Mouse (Mus musculus): ENCODE data around the gene Cbx7. TPM values are rescaled to one million over a fixed set of nuclear protein-coding genes. Genes with fewer than 3 reads are reported as not detected.
"Not testable (repeated sequence)": the region's sequence is repeated elsewhere in the genome, so short reads cannot be mapped to it uniquely, and the experiment has no call there.

Gene Cbx7
- polyA plus RNA-seq, 1 experiment from 2014 or later, result 2.4 TPM

GRCm38 (mm10) chr15:79898988-79899387 lies 71.9 kb downstream of the Cbx7 start:
- Histone ChIP-seq H3K27me3 (no peaks in the 10 kb centered on the region), H3K36me3 (peaks cover 4% of the 10 kb centered on the region; the same call in 1 of the 2 replicates), H3K27ac (no peak overlapping the region), H3K9me3 (no peaks in the 10 kb centered on the region), H3K9ac (no peak overlapping the region), H3K4me1 (peaks cover 10% of the 10 kb centered on the region), H3K4me3 (no peak overlapping the region), H3K4me2 (no peak overlapping the region)
- ATAC-seq (ENCODE audit: insufficient number of reproducible peaks, low FRiP score, low TSS enrichment, low read depth), result no peak
- WGBS, result 75% methylated on average over 5 of the region's 5 CpGs

- H3K27me3 ChIP-seq, result no peaks in the 10 kb centered on the region
- H3K4me2 ChIP-seq, result no peak overlapping the region
- H3K9me3 ChIP-seq, result no peaks in the 10 kb centered on the region
- H3K4me1 ChIP-seq, result peaks cover 22% of the 10 kb centered on the region
- no peak for ATAC-seq (ENCODE audit: insufficient number of reproducible peaks, low FRiP score, low TSS enrichment, low read depth)
- peaks cover 4% of the 10 kb centered on the region; the same call in 1 of the 2 replicates for H3K36me3 ChIP-seq
- no peak overlapping the region for H3K4me3 ChIP-seq
- H3K9ac ChIP-seq, result no peak overlapping the region
- no peak overlapping the region for H3K27ac ChIP-seq
- 78% methylated on average over 9 of the region's 9 CpGs for WGBS
Observed at GRCm38 (mm10) chr15:79896080-79896725, 74.7 kb downstream of the Cbx7 start.

GRCm38 (mm10) chr15:79895221-79896079 lies 75.5 kb downstream of the Cbx7 start:
- not testable (repeated sequence) for H3K9ac ChIP-seq; H3K4me3 ChIP-seq; H3K4me2 ChIP-seq; H3K27me3 ChIP-seq; H3K9me3 ChIP-seq; H3K36me3 ChIP-seq; ATAC-seq (ENCODE audit: insufficient number of reproducible peaks, low FRiP score, low TSS enrichment, low read depth)
- 67% methylated on average over 11 of the region's 23 CpGs for WGBS
- peaks cover 22% of the 10 kb centered on the region for H3K4me1 ChIP-seq
- peak overlapping the region; percentile 27; the same call in 1 of the 2 replicates for H3K27ac ChIP-seq

GRCm38 (mm10) chr15:79894343-79894742 lies 76.6 kb downstream of the Cbx7 start:
- Histone ChIP-seq H3K4me1 (peaks cover 19% of the 10 kb centered on the region), H3K27me3 (peaks cover 4% of the 10 kb centered on the region; the same call in 1 of the 2 replicates), H3K27ac (no peak overlapping the region), H3K36me3 (peaks cover 4% of the 10 kb centered on the region; the same call in 1 of the 2 replicates), H3K9ac (no peak overlapping the region), H3K4me3 (no peak overlapping the region), H3K4me2 (no peak overlapping the region), H3K9me3 (no peaks in the 10 kb centered on the region)
- ATAC-seq (ENCODE audit: insufficient number of reproducible peaks, low FRiP score, low TSS enrichment, low read depth), result no peak
- WGBS, result 78% methylated on average over 4 of the region's 4 CpGs

GRCm38 (mm10) chr15:79893824-79894123 lies 77.1 kb downstream of the Cbx7 start:
- Histone ChIP-seq H3K4me3 (no peak overlapping the region), H3K36me3 (peaks cover 4% of the 10 kb centered on the region; the same call in 1 of the 2 replicates), H3K27me3 (peaks cover 4% of the 10 kb centered on the region; the same call in 1 of the 2 replicates), H3K9ac (no peak overlapping the region), H3K4me2 (no peak overlapping the region), H3K27ac (no peak overlapping the region), H3K9me3 (no peaks in the 10 kb centered on the region), H3K4me1 (peaks cover 19% of the 10 kb centered on the region)
- no peak for ATAC-seq (ENCODE audit: insufficient number of reproducible peaks, low FRiP score, low TSS enrichment, low read depth)
- WGBS, result 50% methylated on average over 3 of the region's 3 CpGs

- Histone ChIP-seq H3K9me3 (no peaks in the 10 kb centered on the region), H3K4me3 (peak overlapping the region; percentile 43), H3K4me2 (peak overlapping the region; percentile 45), H3K27ac (no peak overlapping the region), H3K9ac (no peak overlapping the region), H3K4me1 (peaks cover 19% of the 10 kb centered on the region), H3K36me3 (peaks cover under 1% of the 10 kb centered on the region; the same call in 1 of the 2 replicates), H3K27me3 (peaks cover 4% of the 10 kb centered on the region; the same call in 1 of the 2 replicates)
- no peak for ATAC-seq (ENCODE audit: insufficient number of reproducible peaks, low FRiP score, low TSS enrichment, low read depth)
- 69% methylated on average over 15 of the region's 15 CpGs for whole genome bisulfite sequencing
Observed at GRCm38 (mm10) chr15:79892995-79893823, 77.7 kb downstream of the Cbx7 start.

- H3K4me3 ChIP-seq, result peak overlapping the region; percentile 43
- H3K27ac ChIP-seq, result peak overlapping the region; percentile 51
- peak; percentile 67; the same call in 1 of the 2 replicates for ATAC-seq (ENCODE audit: insufficient number of reproducible peaks, low FRiP score, low TSS enrichment, low read depth)
- peaks cover 19% of the 10 kb centered on the region for H3K4me1 ChIP-seq
- no peaks in the 10 kb centered on the region for H3K36me3 ChIP-seq
- H3K9me3 ChIP-seq, result no peaks in the 10 kb centered on the region
- peak overlapping the region; percentile 45 for H3K4me2 ChIP-seq
- peak overlapping the region; percentile 14; the same call in 1 of the 2 replicates for H3K9ac ChIP-seq
- under 1% methylated on average over 12 of the region's 12 CpGs for WGBS
- H3K27me3 ChIP-seq, result peaks cover 4% of the 10 kb centered on the region; the same call in 1 of the 2 replicates
Observed at GRCm38 (mm10) chr15:79892213-79892541, 78.7 kb downstream of the Cbx7 start.

- WGBS, result 4% methylated on average over 20 of the region's 20 CpGs
- Histone ChIP-seq H3K27me3 (peaks cover 4% of the 10 kb centered on the region; the same call in 1 of the 2 replicates), H3K27ac (peak within 1 kb of the TSS; percentile 51), H3K4me1 (peaks cover 19% of the 10 kb centered on the region), H3K4me3 (peak within 1 kb of the TSS; percentile 43), H3K9me3 (no peaks in the 10 kb centered on the region), H3K4me2 (peak within 1 kb of the TSS; percentile 45), H3K9ac (peak within 1 kb of the TSS; percentile 14; the same call in 1 of the 2 replicates), H3K36me3 (no peaks in the 10 kb centered on the region)
- ATAC-seq (ENCODE audit: insufficient number of reproducible peaks, low FRiP score, low TSS enrichment, low read depth), result peak; percentile 49; the same call in 1 of the 2 replicates
Observed at GRCm38 (mm10) chr15:79891436-79892212, 79.3 kb downstream of the Cbx7 start, which contains the start of gene Apobec3. Gene Apobec3, plus strand, starts transcription at chr15:79891659.

- Histone ChIP-seq H3K4me2 (no peak overlapping the region), H3K9ac (no peak overlapping the region), H3K9me3 (no peaks in the 10 kb centered on the region), H3K4me3 (no peak overlapping the region), H3K27ac (no peak overlapping the region), H3K36me3 (no peaks in the 10 kb centered on the region), H3K27me3 (no peaks in the 10 kb centered on the region; the same call in 1 of the 2 replicates), H3K4me1 (peaks cover 15% of the 10 kb centered on the region)
- 71% methylated on average over 5 of the region's 5 CpGs for WGBS
- ATAC-seq (ENCODE audit: insufficient number of reproducible peaks, low FRiP score, low TSS enrichment, low read depth), result no peak
Observed at GRCm38 (mm10) chr15:79884820-79885219, 86.1 kb downstream of the Cbx7 start.

GRCm38 (mm10) chr15:79883352-79883822 lies 87.5 kb downstream of the Cbx7 start:
- Histone ChIP-seq H3K27ac (peak overlapping the region; percentile 84), H3K4me2 (peak overlapping the region; percentile 57), H3K9ac (peak overlapping the region; percentile 27; the same call in 1 of the 2 replicates), H3K4me3 (peak overlapping the region; percentile 50), H3K36me3 (no peaks in the 10 kb centered on the region), H3K4me1 (peaks cover 26% of the 10 kb centered on the region), H3K27me3 (no peaks in the 10 kb centered on the region), H3K9me3 (no peaks in the 10 kb centered on the region)
- under 1% methylated on average over 30 of the region's 30 CpGs for WGBS
- peak; percentile 86 for ATAC-seq (ENCODE audit: insufficient number of reproducible peaks, low FRiP score, low TSS enrichment, low read depth)
